Mouse (Mus musculus): ENCODE results near the gene Gria1. TPM values are rescaled to one million over a fixed set of nuclear protein-coding genes. Genes with fewer than 3 reads are reported as not detected.

Gria1 gene
- polyA plus RNA-seq, 1 experiment = 0.21 TPM

DNA sequence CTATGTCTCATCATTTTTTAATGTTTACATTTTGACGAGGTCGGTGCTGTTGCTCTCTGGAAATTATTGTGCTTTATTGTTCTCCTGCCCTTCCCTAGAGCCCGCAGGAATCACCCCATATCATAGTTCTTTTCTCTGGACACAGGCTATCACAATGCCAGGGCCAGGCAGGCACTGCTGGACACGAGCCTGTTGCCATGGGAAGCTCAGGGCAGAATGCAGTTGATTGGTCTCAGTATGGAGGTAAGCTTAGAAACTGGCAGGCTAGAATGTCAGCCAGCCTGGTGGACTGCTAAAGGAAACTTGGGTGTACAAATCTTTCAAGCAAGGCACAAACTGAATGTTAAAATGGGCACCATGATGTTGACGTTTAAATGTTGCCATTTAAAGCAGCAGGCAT, 78.3 kb downstream of the Gria1 start:
- Histone ChIP-seq H3K4me3 (ENCODE audit: insufficient read depth, poor library complexity, severe bottlenecking) (no peak overlapping the region), H3K79me2 (ENCODE audit: control insufficient read depth, insufficient read depth) (no peaks in the 10 kb centered on the region), H3K27me3 (ENCODE audit: control insufficient read depth, insufficient read depth, insufficient read length) (no peaks in the 10 kb centered on the region), H3K79me3 (ENCODE audit: low read depth) (no peaks in the 10 kb centered on the region), H3ac (ENCODE audit: control insufficient read depth, insufficient read length, low read depth) (no peak overlapping the region), H3K36me3 (ENCODE audit: control insufficient read depth, insufficient read depth) (no peaks in the 10 kb centered on the region)
- TF ChIP-seq MYOG (IDR thresholded peaks at IDR 0.05; ENCODE audit: control insufficient read depth, extremely low read depth, insufficient read length) (no peak), CEBPB (IDR thresholded peaks at IDR 0.05; ENCODE audit: low read depth) (no peak), FOSL1 (IDR thresholded peaks at IDR 0.05; ENCODE audit: insufficient read depth, low read length, poor library complexity, severe bottlenecking) (no peak), MAX (IDR thresholded peaks at IDR 0.05) (no peak), USF1 (IDR thresholded peaks at IDR 0.05; ENCODE audit: low read depth) (no peak), MYOD1 (IDR thresholded peaks at IDR 0.05; ENCODE audit: control insufficient read depth, insufficient read length, low read depth) (no peak), CTCF (IDR thresholded peaks at IDR 0.05; ENCODE audit: control insufficient read depth, insufficient read depth, insufficient read length) (no peak)

DNA sequence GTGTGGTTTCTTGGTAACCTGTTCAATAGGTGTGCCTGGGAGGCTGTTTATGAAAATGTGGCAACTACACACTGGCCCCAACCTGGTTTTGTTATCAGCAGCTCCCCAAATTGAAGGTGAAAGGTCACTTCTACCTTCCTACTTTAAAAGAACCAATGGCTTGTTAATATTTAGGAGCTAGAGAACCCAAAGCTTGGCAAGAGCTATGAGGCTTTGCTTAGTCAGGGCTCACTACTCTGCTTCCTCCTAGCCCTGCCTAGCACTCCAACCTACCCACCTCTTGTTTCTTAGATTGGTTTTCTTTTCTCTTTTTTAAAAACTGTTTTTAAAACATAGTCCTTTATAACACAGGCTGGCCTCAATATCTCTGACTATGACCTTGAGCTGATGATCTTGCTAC, 79.5 kb downstream of the Gria1 start:
- no peak for TF ChIP-seq CTCF (IDR thresholded peaks at IDR 0.05; ENCODE audit: control insufficient read depth, insufficient read depth, insufficient read length)
- TF ChIP-seq MAX (IDR thresholded peaks at IDR 0.05) = no peak
- TF ChIP-seq MYOG (IDR thresholded peaks at IDR 0.05; ENCODE audit: control insufficient read depth, extremely low read depth, insufficient read length) = no peak
- TF ChIP-seq MYOD1 (IDR thresholded peaks at IDR 0.05; ENCODE audit: control insufficient read depth, insufficient read length, low read depth) = no peak
- no peak for TF ChIP-seq USF1 (IDR thresholded peaks at IDR 0.05; ENCODE audit: low read depth)
- TF ChIP-seq FOSL1 (IDR thresholded peaks at IDR 0.05; ENCODE audit: insufficient read depth, low read length, poor library complexity, severe bottlenecking) = no peak
- TF ChIP-seq CEBPB (IDR thresholded peaks at IDR 0.05; ENCODE audit: low read depth) = no peak
- Histone ChIP-seq H3K4me3 (ENCODE audit: insufficient read depth, poor library complexity, severe bottlenecking) (no peak overlapping the region), H3K27me3 (ENCODE audit: control insufficient read depth, insufficient read depth, insufficient read length) (no peaks in the 10 kb centered on the region), H3K79me2 (ENCODE audit: control insufficient read depth, insufficient read depth) (no peaks in the 10 kb centered on the region), H3K36me3 (ENCODE audit: control insufficient read depth, insufficient read depth) (no peaks in the 10 kb centered on the region), H3K79me3 (ENCODE audit: low read depth) (no peaks in the 10 kb centered on the region), H3ac (ENCODE audit: control insufficient read depth, insufficient read length, low read depth) (no peak overlapping the region)

GRCm38 (mm10) chr11:57091276-57091914, 80.2 kb downstream of the Gria1 start:
- Histone ChIP-seq H3K4me3 (ENCODE audit: insufficient read depth, poor library complexity, severe bottlenecking) (no peak overlapping the region), H3K79me3 (ENCODE audit: low read depth) (no peaks in the 10 kb centered on the region), H3K79me2 (ENCODE audit: control insufficient read depth, insufficient read depth) (no peaks in the 10 kb centered on the region), H3K36me3 (ENCODE audit: control insufficient read depth, insufficient read depth) (no peaks in the 10 kb centered on the region), H3K27me3 (ENCODE audit: control insufficient read depth, insufficient read depth, insufficient read length) (no peaks in the 10 kb centered on the region), H3ac (ENCODE audit: control insufficient read depth, insufficient read length, low read depth) (no peak overlapping the region)
- TF ChIP-seq MYOG (IDR thresholded peaks at IDR 0.05; ENCODE audit: control insufficient read depth, extremely low read depth, insufficient read length) (no peak), MYOD1 (IDR thresholded peaks at IDR 0.05; ENCODE audit: control insufficient read depth, insufficient read length, low read depth) (peak; percentile 67), USF1 (IDR thresholded peaks at IDR 0.05; ENCODE audit: low read depth) (no peak), CEBPB (IDR thresholded peaks at IDR 0.05; ENCODE audit: low read depth) (peak; percentile 21), CTCF (IDR thresholded peaks at IDR 0.05; ENCODE audit: control insufficient read depth, insufficient read depth, insufficient read length) (no peak), FOSL1 (IDR thresholded peaks at IDR 0.05; ENCODE audit: insufficient read depth, low read length, poor library complexity, severe bottlenecking) (peak; percentile 98), MAX (IDR thresholded peaks at IDR 0.05) (peak; percentile 80)

- H3ac ChIP-seq (ENCODE audit: control insufficient read depth, insufficient read length, low read depth) = no peak overlapping the region
- no peaks in the 10 kb centered on the region for H3K79me3 ChIP-seq (ENCODE audit: low read depth)
- H3K36me3 ChIP-seq (ENCODE audit: control insufficient read depth, insufficient read depth) = no peaks in the 10 kb centered on the region
- H3K27me3 ChIP-seq (ENCODE audit: control insufficient read depth, insufficient read depth, insufficient read length) = no peaks in the 10 kb centered on the region
- H3K4me3 ChIP-seq (ENCODE audit: insufficient read depth, poor library complexity, severe bottlenecking) = no peak overlapping the region
- TF ChIP-seq FOSL1 (IDR thresholded peaks at IDR 0.05; ENCODE audit: insufficient read depth, low read length, poor library complexity, severe bottlenecking) (no peak), MAX (IDR thresholded peaks at IDR 0.05) (no peak), USF1 (IDR thresholded peaks at IDR 0.05; ENCODE audit: low read depth) (no peak), MYOG (IDR thresholded peaks at IDR 0.05; ENCODE audit: control insufficient read depth, extremely low read depth, insufficient read length) (no peak), CEBPB (IDR thresholded peaks at IDR 0.05; ENCODE audit: low read depth) (no peak)
- no peaks in the 10 kb centered on the region for H3K79me2 ChIP-seq (ENCODE audit: control insufficient read depth, insufficient read depth)
These were observed 89.3 kb downstream of the Gria1 start for GRCm38 (mm10) chr11:57100491-57100890.

GRCm38 (mm10) chr11:57103751-57104254, 92.6 kb downstream of the Gria1 start:
- no peaks in the 10 kb centered on the region for H3K27me3 ChIP-seq (ENCODE audit: control insufficient read depth, insufficient read depth, insufficient read length)
- H3K79me3 ChIP-seq (ENCODE audit: low read depth) = no peaks in the 10 kb centered on the region

GRCm38 (mm10) chr11:57105683-57106082, 94.5 kb downstream of the Gria1 start:
- TF ChIP-seq CEBPB (IDR thresholded peaks at IDR 0.05; ENCODE audit: low read depth) = no peak
- no peak for TF ChIP-seq FOSL1 (IDR thresholded peaks at IDR 0.05; ENCODE audit: insufficient read depth, low read length, poor library complexity, severe bottlenecking)
- TF ChIP-seq MAX (IDR thresholded peaks at IDR 0.05) = no peak
- TF ChIP-seq MYOD1 (IDR thresholded peaks at IDR 0.05; ENCODE audit: control insufficient read depth, insufficient read length, low read depth) = no peak
- TF ChIP-seq MYOG (IDR thresholded peaks at IDR 0.05; ENCODE audit: control insufficient read depth, extremely low read depth, insufficient read length) = no peak
- no peak for TF ChIP-seq USF1 (IDR thresholded peaks at IDR 0.05; ENCODE audit: low read depth)
- TF ChIP-seq CTCF (IDR thresholded peaks at IDR 0.05; ENCODE audit: control insufficient read depth, insufficient read depth, insufficient read length) = no peak
- no peaks in the 10 kb centered on the region for H3K79me3 ChIP-seq (ENCODE audit: low read depth)
- no peak overlapping the region for H3K4me3 ChIP-seq (ENCODE audit: insufficient read depth, poor library complexity, severe bottlenecking)
- no peaks in the 10 kb centered on the region for H3K36me3 ChIP-seq (ENCODE audit: control insufficient read depth, insufficient read depth)
- no peaks in the 10 kb centered on the region for H3K79me2 ChIP-seq (ENCODE audit: control insufficient read depth, insufficient read depth)
- no peaks in the 10 kb centered on the region for H3K27me3 ChIP-seq (ENCODE audit: control insufficient read depth, insufficient read depth, insufficient read length)
- no peak overlapping the region for H3ac ChIP-seq (ENCODE audit: control insufficient read depth, insufficient read length, low read depth)

More at GRCm38 (mm10) chr11:57103751-57104254, 92.6 kb downstream of the Gria1 start:
- H3ac ChIP-seq (ENCODE audit: control insufficient read depth, insufficient read length, low read depth) = no peak overlapping the region
- no peaks in the 10 kb centered on the region for H3K79me2 ChIP-seq (ENCODE audit: control insufficient read depth, insufficient read depth)
- H3K4me3 ChIP-seq (ENCODE audit: insufficient read depth, poor library complexity, severe bottlenecking) = no peak overlapping the region
- TF ChIP-seq CEBPB (IDR thresholded peaks at IDR 0.05; ENCODE audit: low read depth) = no peak
- TF ChIP-seq MAX (IDR thresholded peaks at IDR 0.05) = no peak
- H3K36me3 ChIP-seq (ENCODE audit: control insufficient read depth, insufficient read depth) = no peaks in the 10 kb centered on the region
